Mouse (Mus musculus): ENCODE results near the gene Kcng4.

DNA sequence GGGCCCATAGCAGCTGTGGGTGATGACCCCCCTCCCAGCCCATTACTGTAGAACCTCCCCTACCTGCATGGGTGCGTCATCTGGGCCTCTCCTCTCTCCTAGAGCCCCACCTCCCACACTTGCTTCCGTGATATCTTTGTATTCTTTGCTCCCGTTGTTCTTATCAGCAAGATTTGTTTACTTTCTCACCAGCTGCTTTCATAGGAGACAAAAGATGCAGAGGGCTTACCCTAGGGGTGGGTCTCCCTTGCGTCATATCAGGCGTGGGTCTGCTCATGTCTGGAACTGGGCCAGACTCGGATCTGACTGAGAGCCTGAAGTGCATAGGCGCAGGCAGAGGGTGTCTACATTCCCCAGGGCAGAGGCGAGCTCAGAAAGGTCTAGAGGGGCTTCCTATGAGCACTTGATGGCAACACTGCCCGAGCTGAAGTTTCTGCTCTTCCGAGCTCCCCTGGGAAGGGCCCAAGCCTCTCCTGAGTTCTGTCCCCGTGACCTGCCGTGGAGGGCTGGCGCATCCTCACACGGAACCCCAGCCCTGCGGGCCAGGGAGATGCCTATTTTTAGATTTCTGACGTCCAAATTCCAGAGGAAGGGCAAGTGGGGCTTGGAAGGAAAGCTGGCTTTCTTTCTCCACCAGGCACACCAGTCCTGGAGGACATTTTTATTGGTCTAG, 35.1 kb upstream of the Kcng4 start:
- TF ChIP-seq CTCF (IDR thresholded peaks at IDR 0.05; ENCODE audit: borderline replicate concordance, extremely low read depth, insufficient read depth, insufficient read length) (no peak), POLR2A (IDR thresholded peaks at IDR 0.05; ENCODE audit: borderline replicate concordance, extremely low read depth, insufficient read depth, insufficient read length, poor library complexity, severe bottlenecking) (no peak)

Data from brain, embryonic 14.5 days (tissue).